ENCODE assay signal across 1 mouse cellular context in genomic region chr14:47241046-47241445, GRCm38 (mm10).
TF ChIP-seq lines count a peak whose summit lies in the region.

No protein-coding gene starts in this region.

TF ChIP-seq in MEL, 35 proteins besides CTCF, POLR2A, EP300 and RAD21 (continued from another document):
- TF ChIP-seq SIN3A (IDR thresholded peaks at IDR 0.05; ENCODE audit: low read length): no peak
- no peak for TF ChIP-seq NELFE (IDR thresholded peaks at IDR 0.05; ENCODE audit: low read depth, low read length)
- TF ChIP-seq MYB (IDR thresholded peaks at IDR 0.05; ENCODE audit: low read depth, low read length): no peak
- no peak for TF ChIP-seq ZNF384 (IDR thresholded peaks at IDR 0.05; ENCODE audit: low read depth, low read length)
- no peak for TF ChIP-seq TCF12 (IDR thresholded peaks at IDR 0.05; ENCODE audit: low read depth, low read length)
- no peak for TF ChIP-seq USF1 (IDR thresholded peaks at IDR 0.05; ENCODE audit: low read depth, low read length)
- no peak for TF ChIP-seq POLR2AphosphoS2 (IDR thresholded peaks at IDR 0.05; ENCODE audit: low read length)
- TF ChIP-seq ELF1 (IDR thresholded peaks at IDR 0.05; ENCODE audit: low read depth, low read length): no peak
- TF ChIP-seq JUND (IDR thresholded peaks at IDR 0.05; ENCODE audit: low read depth, low read length): no peak
- no peak for TF ChIP-seq GABPA (IDR thresholded peaks at IDR 0.05; ENCODE audit: low read depth, low read length)
